Mouse (Mus musculus) midbrain, postnatal 0 days (tissue): ENCODE results near the gene Proser1. TPM values are rescaled to one million over a fixed set of nuclear protein-coding genes. Genes with fewer than 3 reads are reported as not detected.

Source experiments
- ATAC-seq: fragments of 200-750 bp; cut with Nextera tagmentation; 2 replicates; pipeline ENCODE4 v1.8.0; 2017; ENCODE audit warnings: moderate number of reproducible peaks, mild to moderate bottlenecking, moderate TSS enrichment, moderate library complexity; ENCODE audit not compliant: low FRiP score
- DNase-seq: peaks from one replicate; pipeline ENCODE4 v3.0.0-alpha.2; 2015; ENCODE audit warnings: low spot score
- H3K27ac ChIP-seq: fragments of 300-500 bp; sonication (generic); 2 replicates; pipeline ENCODE4 v1.5.1; 2014; ENCODE audit warnings: low read depth, mild to moderate bottlenecking, low read length, mixed read lengths
- H3K27me3 ChIP-seq: fragments of 300-500 bp; sonication (generic); 2 replicates; pipeline ENCODE4 v1.6.1; 2014; ENCODE audit warnings: low read length, control low read depth, mixed read lengths; ENCODE audit not compliant: insufficient read depth
- H3K36me3 ChIP-seq: fragments of 300-500 bp; sonication (generic); 2 replicates; pipeline ENCODE4 v1.6.1; 2014; ENCODE audit warnings: low read length, control low read depth, mixed read lengths; ENCODE audit not compliant: insufficient read depth
- H3K4me1 ChIP-seq: fragments of 300-500 bp; sonication (generic); 2 replicates; pipeline ENCODE4 v1.6.1; 2014; ENCODE audit warnings: mild to moderate bottlenecking, control low read depth, antibody characterized with exemption, low read length, mixed read lengths; ENCODE audit not compliant: insufficient read depth
- H3K4me2 ChIP-seq: fragments of 300-500 bp; sonication (generic); 2 replicates; pipeline ENCODE4 v1.6.1; 2014; ENCODE audit warnings: low read depth, mild to moderate bottlenecking, low read length, mixed read lengths; ENCODE audit not compliant: poor library complexity, severe bottlenecking
- H3K4me3 ChIP-seq: fragments of 300-500 bp; sonication (generic); 2 replicates; pipeline ENCODE4 v1.5.1; 2014; ENCODE audit warnings: low read depth, mild to moderate bottlenecking, low read length, moderate library complexity
- H3K9ac ChIP-seq: fragments of 300-500 bp; sonication (generic); replicated peaks from 2 replicates; pipeline ENCODE4 v1.6.1; 2014; ENCODE audit warnings: mild to moderate bottlenecking, low read length, moderate library complexity, mixed read lengths; ENCODE audit not compliant: poor library complexity, severe bottlenecking
- H3K9me3 ChIP-seq: fragments of 300-500 bp; sonication (generic); 2 replicates; pipeline ENCODE4 v1.6.1; 2016; ENCODE audit warnings: low read length, control low read depth
- CTCF ChIP-seq: IDR thresholded peaks from 2 replicates; pipeline ENCODE4 v1.5.1; 2016; ENCODE audit warnings: antibody characterized with exemption, mild to moderate bottlenecking
- WGBS: fragments of 180-500 bp; shearing (Covaris S2); extraction: QIAGEN DNeasy Blood & Tissue Kit; methylation state at CpG from one replicate; pipeline ENCODE4 v1.1.7; 2014; 5-methylcytosine and 5-hydroxymethylcytosine counted together
- polyA plus RNA-seq: library from polyadenylated mRNA; unstranded; fragments of >200 nt; fragmentation: Nextera tagmentation; extraction: Ambion mirVana; gene quantifications from 2 replicates; pipeline ENCODE4 v1.2.1, GENCODE M21; 2015
- total RNA-seq: library from RNA; depleted of rRNA; stranded (reverse); fragments of >200 nt; gene quantifications from 2 replicates; pipeline ENCODE4 v1.2.3, GENCODE M21; 2014

Gene Proser1
- total and polyA plus RNA-seq, 2 experiments from 2014 or later = 4.9 to 15.1 TPM

DNA sequence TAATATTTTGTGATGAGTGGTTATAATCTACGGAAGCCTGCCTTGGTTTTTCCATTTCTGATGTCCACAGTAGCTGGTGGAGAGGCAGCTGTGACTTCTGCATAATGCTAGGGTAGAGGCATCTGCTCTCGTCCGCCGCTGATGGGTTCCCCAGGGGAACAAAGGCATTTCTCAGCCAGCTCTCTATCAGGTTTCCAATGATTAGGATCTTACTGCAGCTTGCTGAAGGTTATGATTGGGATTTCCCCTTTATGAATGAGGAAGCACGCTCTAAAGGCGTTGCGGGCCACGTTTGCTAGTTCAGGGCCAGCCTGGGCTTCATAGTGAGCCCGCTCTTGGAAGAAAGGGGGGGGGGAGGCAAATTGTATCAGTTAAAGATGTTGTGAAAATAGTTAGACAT is 3.0 kb downstream of the Proser1 start:
- Histone ChIP-seq H3K9me3 (no peaks in the 10 kb centered on the region), H3K27me3 (no peaks in the 10 kb centered on the region), H3K4me3 (no peak overlapping the region), H3K27ac (no peak overlapping the region), H3K36me3 (peaks cover 9% of the 10 kb centered on the region; the same call in 1 of the 2 replicates), H3K4me1 (peaks cover 9% of the 10 kb centered on the region; the same call in 1 of the 2 replicates), H3K4me2 (peak overlapping the region; percentile 0; the same call in 1 of the 2 replicates), H3K9ac (no peak overlapping the region)
- ATAC-seq = no peak
- no peak for TF ChIP-seq CTCF
- 66% methylated on average over 9 of the region's 9 CpGs for WGBS
- no peak for DNase-seq

DNA sequence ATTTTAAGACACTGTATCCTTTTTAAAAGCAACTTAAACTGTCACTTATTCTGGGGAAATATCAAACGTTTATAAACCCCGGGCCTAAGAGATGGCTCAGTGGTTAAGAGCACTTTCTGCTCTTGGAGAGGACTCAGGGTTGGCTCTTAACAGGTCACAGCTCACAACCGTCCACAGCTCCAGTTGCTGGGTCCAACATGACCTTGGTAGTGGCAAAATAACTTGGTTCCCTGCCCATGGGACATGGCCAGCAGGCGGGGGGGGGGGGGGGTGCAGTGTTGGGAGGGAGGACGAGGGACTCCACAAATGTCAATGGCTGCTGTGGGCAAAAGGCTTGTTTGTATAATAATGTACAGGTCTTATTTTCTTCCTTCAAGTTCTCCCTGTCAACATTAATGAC is 3.9 kb downstream of the Proser1 start:
- peaks cover 9% of the 10 kb centered on the region; the same call in 1 of the 2 replicates for H3K4me1 ChIP-seq
- no peak overlapping the region for H3K27ac ChIP-seq
- TF ChIP-seq CTCF = no peak
- H3K9ac ChIP-seq = no peak overlapping the region
- DNase-seq (no peak), ATAC-seq (no peak)
- peaks cover 17% of the 10 kb centered on the region; the same call in 1 of the 2 replicates for H3K36me3 ChIP-seq
- H3K4me3 ChIP-seq = no peak overlapping the region
- H3K4me2 ChIP-seq = no peak overlapping the region
- H3K27me3 ChIP-seq = no peaks in the 10 kb centered on the region
- WGBS = 80% methylated on average over 5 of the region's 5 CpGs
- H3K9me3 ChIP-seq = no peaks in the 10 kb centered on the region

DNA sequence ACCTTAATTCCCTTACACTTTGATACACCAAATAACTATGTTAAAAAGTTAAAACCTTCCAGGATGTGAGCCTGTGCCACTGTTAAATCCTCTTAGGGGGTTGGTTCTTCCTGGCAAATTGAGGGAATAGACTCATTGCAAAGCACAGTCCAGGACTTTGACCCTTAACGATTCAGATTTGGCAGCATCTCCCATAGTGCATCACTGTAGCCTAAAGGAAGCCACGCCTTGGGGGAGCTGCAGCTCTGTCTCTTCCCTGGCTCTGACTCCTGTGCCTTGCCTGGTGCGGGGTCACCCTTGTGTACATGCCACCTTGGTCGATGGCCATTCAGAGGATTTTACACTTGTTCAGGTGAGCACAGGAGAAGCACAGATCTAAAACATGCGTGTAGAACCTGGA is 6.2 kb downstream of the Proser1 start:
- no peaks in the 10 kb centered on the region for H3K9me3 ChIP-seq
- DNase-seq = no peak

DNA sequence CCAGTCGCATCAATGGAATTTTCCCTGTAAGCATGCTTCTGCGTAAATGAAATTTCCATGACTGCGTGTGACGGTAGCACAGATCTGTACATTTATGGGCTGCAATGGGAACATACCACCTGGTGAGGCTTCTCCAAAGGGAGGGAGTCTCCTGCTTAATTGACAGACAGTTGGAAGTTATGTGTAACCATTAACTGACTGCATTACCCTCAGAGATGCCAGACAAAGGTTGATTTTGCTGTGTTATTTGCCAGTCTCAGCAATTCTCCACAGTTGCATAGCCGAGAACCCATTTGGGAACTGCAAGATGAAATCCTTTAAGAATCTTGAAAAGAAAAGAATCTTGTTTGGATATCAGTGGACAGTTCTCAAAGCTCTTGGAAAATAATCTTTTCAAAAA is 8.6 kb downstream of the Proser1 start:
- ATAC-seq (no peak), DNase-seq (no peak)
- Histone ChIP-seq H3K36me3 (peaks cover 31% of the 10 kb centered on the region), H3K9ac (no peak overlapping the region), H3K4me3 (no peak overlapping the region), H3K27ac (no peak overlapping the region), H3K9me3 (no peaks in the 10 kb centered on the region), H3K4me2 (no peak overlapping the region), H3K4me1 (no peaks in the 10 kb centered on the region), H3K27me3 (no peaks in the 10 kb centered on the region)
- TF ChIP-seq CTCF = no peak
- WGBS = 95% methylated on average over 5 of the region's 5 CpGs

More for the DNA sequence above, 6.2 kb downstream of the Proser1 start:
- Histone ChIP-seq H3K36me3 (peaks cover 31% of the 10 kb centered on the region), H3K27me3 (no peaks in the 10 kb centered on the region), H3K9ac (no peak overlapping the region), H3K4me1 (peaks cover 9% of the 10 kb centered on the region; the same call in 1 of the 2 replicates), H3K4me2 (no peak overlapping the region), H3K27ac (no peak overlapping the region), H3K4me3 (no peak overlapping the region)
- no peak for TF ChIP-seq CTCF
- WGBS = 94% methylated on average over 5 of the region's 5 CpGs
- no peak for ATAC-seq

DNA sequence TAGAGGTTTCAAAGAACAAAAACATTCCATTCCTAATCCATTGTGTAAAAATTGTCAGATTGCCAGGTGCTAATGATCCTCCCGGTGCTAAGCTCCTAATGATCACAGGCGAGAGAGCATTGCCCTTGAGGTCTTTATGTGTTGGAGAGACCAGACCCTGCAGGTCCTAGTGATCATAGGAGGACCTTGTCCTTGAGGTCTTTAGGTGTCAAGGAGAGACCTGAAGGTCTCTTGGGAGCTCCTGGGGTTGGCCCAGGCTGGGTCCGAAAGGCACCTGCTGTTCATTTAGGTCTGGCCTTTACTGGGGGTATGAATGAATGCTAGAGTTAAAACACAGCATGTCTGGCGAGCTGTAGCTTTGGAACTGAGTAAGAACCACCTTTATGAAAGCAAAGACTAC is 10.7 kb downstream of the Proser1 start:
- H3K4me3 ChIP-seq = no peak overlapping the region
- ATAC-seq = no peak
- no peak overlapping the region for H3K27ac ChIP-seq
- no peak for DNase-seq
- H3K36me3 ChIP-seq = peaks cover 51% of the 10 kb centered on the region
- no peak overlapping the region for H3K9ac ChIP-seq
- H3K27me3 ChIP-seq = no peaks in the 10 kb centered on the region
- H3K4me1 ChIP-seq = no peaks in the 10 kb centered on the region
- 75% methylated on average over 4 of the region's 4 CpGs for WGBS
- H3K4me2 ChIP-seq = no peak overlapping the region
- H3K9me3 ChIP-seq = no peaks in the 10 kb centered on the region
- no peak for TF ChIP-seq CTCF

DNA sequence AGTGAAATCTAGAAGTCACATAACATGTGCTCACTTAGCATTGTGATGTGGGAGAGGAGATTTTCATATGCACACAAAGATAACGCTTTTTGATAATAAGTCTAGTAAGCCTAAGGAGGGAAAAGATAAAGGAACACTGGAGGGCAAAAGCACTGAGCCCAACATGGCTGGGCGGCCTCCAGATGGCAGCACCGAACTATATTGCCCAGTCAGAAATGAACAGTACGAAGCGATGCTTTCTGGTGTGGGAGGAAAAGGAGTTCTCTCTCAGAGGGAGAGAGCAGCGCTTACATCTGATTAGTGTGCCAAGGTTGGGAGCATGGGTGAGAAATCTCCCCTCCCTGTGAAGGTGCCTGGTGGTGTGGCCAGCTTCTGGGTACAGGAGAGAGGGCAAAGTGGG is 12.4 kb downstream of the Proser1 start:
- Histone ChIP-seq H3K4me3 (no peak overlapping the region), H3K9ac (no peak overlapping the region), H3K4me2 (no peak overlapping the region), H3K9me3 (no peaks in the 10 kb centered on the region), H3K27me3 (no peaks in the 10 kb centered on the region), H3K27ac (no peak overlapping the region), H3K36me3 (peaks cover 51% of the 10 kb centered on the region), H3K4me1 (no peaks in the 10 kb centered on the region)
- peak; percentile 71; the same call in 1 of the 2 replicates for ATAC-seq
- peak; percentile 74 for DNase-seq
- 55% methylated on average over 6 of the region's 6 CpGs for WGBS
- peak; percentile 82 for TF ChIP-seq CTCF
